Mouse (Mus musculus): Measurements from ENCODE around the gene Eepd1. TPM values are rescaled to one million over a fixed set of nuclear protein-coding genes. Genes with fewer than 3 reads are reported as not detected.

Gene Eepd1
- polyA plus RNA-seq, 1 experiment from 2014 or later: 20.1 TPM

Other genes with a start within 250 kb of the Eepd1 start
- gene Sept7, start 229.1 kb upstream of the Eepd1 start, polyA plus RNA-seq (2016; fragmentation: Nextera tagmentation; extraction: Ambion mirVana): 231 and 243 TPM in 2 replicates